Mouse (Mus musculus) bone marrow, adult 2 months (tissue): ENCODE results near the gene Zdhhc14. TPM values are rescaled to one million over a fixed set of nuclear protein-coding genes. Genes with fewer than 3 reads are reported as not detected.

Source experiments
- H3K27ac ChIP-seq: fragments of 200-500 bp; 2 replicates; pipeline ENCODE4 v1.5.1; 2012; ENCODE audit warnings: low read depth, mild to moderate bottlenecking, control low read depth, inconsistent platforms, low read length; ENCODE audit not compliant: control insufficient read depth, poor library complexity, insufficient read depth
- H3K4me1 ChIP-seq: fragments of 200-500 bp; 2 replicates; pipeline ENCODE4 v1.6.1; 2011; ENCODE audit warnings: low read length; ENCODE audit not compliant: control insufficient read depth, insufficient read depth
- H3K4me3 ChIP-seq: fragments of 200-500 bp; replicated peaks from 2 replicates; pipeline ENCODE3; 2011; ENCODE audit warnings: mild to moderate bottlenecking, low read depth, low read length, control low read depth; ENCODE audit not compliant: control insufficient read depth
- CTCF ChIP-seq: fragments of 200-500 bp; IDR thresholded peaks from 2 replicates; pipeline ENCODE4 v1.5.1; 2011; ENCODE audit warnings: low read length, control low read depth; ENCODE audit not compliant: control insufficient read depth, insufficient read depth
- POLR2A ChIP-seq: fragments of 200-500 bp; IDR thresholded peaks from 2 replicates; pipeline ENCODE4 v1.6.1; 2011; ENCODE audit warnings: low read depth, mild to moderate bottlenecking, control low read depth, low read length, borderline replicate concordance; ENCODE audit not compliant: control insufficient read depth
- WGBS: fragments of 180-500 bp; shearing (Covaris S2); methylation state at CpG from one replicate; pipeline ENCODE4 v1.1.7; 2018; 5-methylcytosine and 5-hydroxymethylcytosine counted together
- polyA plus RNA-seq: library from polyadenylated mRNA; stranded (reverse); fragments of >200 nt; gene quantifications from 2 replicates; pipeline ENCODE4 v1.2.4, GENCODE M21; 2011; ENCODE audit warnings: low replicate concordance; ENCODE audit not compliant: missing spikeins, insufficient read depth, insufficient read length

Zdhhc14 gene
- polyA plus RNA-seq, 1 experiment = 22.3 TPM

- TF ChIP-seq POLR2A (no peak), CTCF (no peak)
- H3K27ac ChIP-seq = peak overlapping the region; percentile 97
- WGBS = 2% methylated on average over 53 of the region's 53 CpGs
- H3K4me3 ChIP-seq = peak overlapping the region; percentile 93
- H3K4me1 ChIP-seq = peaks cover under 1% of the 10 kb centered on the region
Measured at GRCm38 (mm10) chr17:5493161-5493771, 909 bp downstream of the Zdhhc14 start.

GRCm38 (mm10) chr17:5493809-5494208 lies 1.5 kb downstream of the Zdhhc14 start:
- peak overlapping the region; percentile 97; the same call in 1 of the 2 replicates for H3K27ac ChIP-seq
- H3K4me3 ChIP-seq = peak overlapping the region; percentile 93
- peaks cover 2% of the 10 kb centered on the region for H3K4me1 ChIP-seq
- WGBS = 11% methylated on average over 4 of the region's 4 CpGs
- TF ChIP-seq POLR2A (no peak), CTCF (no peak)

- peaks cover 2% of the 10 kb centered on the region for H3K4me1 ChIP-seq
- peak overlapping the region; percentile 61 for H3K4me3 ChIP-seq
- TF ChIP-seq POLR2A (no peak), CTCF (no peak)
- no peak overlapping the region for H3K27ac ChIP-seq
- 84% methylated on average over 7 of the region's 7 CpGs for WGBS
Measured at GRCm38 (mm10) chr17:5494832-5495231, 2.5 kb downstream of the Zdhhc14 start.

DNA sequence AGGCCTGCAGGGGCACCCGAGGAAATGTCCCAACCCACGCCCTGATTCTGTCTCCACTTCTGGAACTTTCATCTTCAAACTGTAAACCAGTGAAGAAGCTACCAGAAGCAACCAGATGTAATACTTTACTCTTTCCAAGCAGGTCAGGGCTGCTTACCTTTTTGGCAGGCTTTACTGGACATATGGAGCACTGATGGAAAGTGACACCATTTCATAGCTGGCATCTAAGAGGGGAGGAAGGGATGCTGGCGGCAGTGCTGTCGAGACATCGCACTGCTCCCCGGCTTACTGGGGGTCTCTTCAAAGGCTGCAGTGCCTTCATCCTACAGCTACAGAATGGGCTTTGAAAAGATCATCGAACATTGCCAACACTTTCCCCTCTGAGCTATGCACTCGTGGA lies 5.3 kb downstream of the Zdhhc14 start:
- TF ChIP-seq CTCF (no peak), POLR2A (no peak)
- Histone ChIP-seq H3K4me1 (peaks cover 2% of the 10 kb centered on the region), H3K27ac (peak overlapping the region; percentile 19; the same call in 1 of the 2 replicates), H3K4me3 (no peak overlapping the region)
- WGBS = 91% methylated on average over 8 of the region's 8 CpGs

GRCm38 (mm10) chr17:5498996-5499395 lies 6.6 kb downstream of the Zdhhc14 start:
- no peak overlapping the region for H3K27ac ChIP-seq
- H3K4me1 ChIP-seq = peaks cover 2% of the 10 kb centered on the region
- 80% methylated on average over 4 of the region's 4 CpGs for WGBS
- H3K4me3 ChIP-seq = no peak overlapping the region
- TF ChIP-seq POLR2A (no peak), CTCF (no peak)

GRCm38 (mm10) chr17:5503981-5504760 lies 11.8 kb downstream of the Zdhhc14 start:
- Histone ChIP-seq H3K4me3 (no peak overlapping the region), H3K4me1 (peaks cover 2% of the 10 kb centered on the region), H3K27ac (no peak overlapping the region)
- TF ChIP-seq POLR2A (no peak), CTCF (no peak)
- 61% methylated on average over 8 of the region's 8 CpGs for WGBS

GRCm38 (mm10) chr17:5504969-5505368 lies 12.6 kb downstream of the Zdhhc14 start:
- WGBS = 51% methylated on average over 4 of the region's 4 CpGs
- Histone ChIP-seq H3K27ac (no peak overlapping the region), H3K4me3 (no peak overlapping the region), H3K4me1 (peaks cover 2% of the 10 kb centered on the region)
- no peak for TF ChIP-seq POLR2A
- TF ChIP-seq CTCF = no peak

- Histone ChIP-seq H3K4me1 (peaks cover 4% of the 10 kb centered on the region), H3K27ac (peak overlapping the region; percentile 57), H3K4me3 (peak overlapping the region; percentile 54)
- WGBS = 69% methylated on average over 7 of the region's 7 CpGs
- no peak for TF ChIP-seq POLR2A
- TF ChIP-seq CTCF = no peak
Measured at GRCm38 (mm10) chr17:5506553-5506952, 14.2 kb downstream of the Zdhhc14 start.
